Mouse (Mus musculus) CD4-positive, CD25-positive, alpha-beta regulatory T cell, adult 2 months (primary cell): ENCODE data around the gene Pde10a.

ENCODE experiments used
- DNase-seq: peaks from one replicate; pipeline ENCODE4 v3.0.0-alpha.2; 2012; ENCODE audit warnings: low read depth, low spot score

The Pde10a gene

GRCm38 (mm10) chr17:9033511-9033910, 508.3 kb downstream of the Pde10a start:
- no peak for DNase-seq

GRCm38 (mm10) chr17:9035561-9036348, 510.6 kb downstream of the Pde10a start:
- DNase-seq: no peak
